Mouse (Mus musculus): Measurements from ENCODE around the gene Dlg2. TPM values are rescaled to one million over a fixed set of nuclear protein-coding genes. Genes with fewer than 3 reads are reported as not detected.

Dlg2 gene
- polyA plus RNA-seq, 1 experiment: 0.85 TPM

- Histone ChIP-seq H3K4me1 (ENCODE audit: control insufficient read depth, insufficient read depth, low read length) (no peaks in the 10 kb centered on the region), H3K4me3 (ENCODE audit: low read depth, low read length) (no peak overlapping the region), H3K27me3 (ENCODE audit: control insufficient read depth, insufficient read depth, low read length, poor library complexity, severe bottlenecking) (no peaks in the 10 kb centered on the region), H3K27ac (ENCODE audit: insufficient read depth, low read length) (no peak overlapping the region), H3K36me3 (ENCODE audit: control insufficient read depth, insufficient read depth, low read length, poor library complexity, severe bottlenecking) (no peaks in the 10 kb centered on the region), H3K9ac (ENCODE audit: low read depth, poor library complexity, severe bottlenecking) (no peak overlapping the region), H3K9me3 (replicated peaks; ENCODE audit: control insufficient read depth, insufficient read depth, low read length, poor library complexity, severe bottlenecking) (no peaks in the 10 kb centered on the region)
- TF ChIP-seq POLR2A (IDR thresholded peaks at IDR 0.05; ENCODE audit: insufficient read depth, low read length) (no peak), EP300 (IDR thresholded peaks at IDR 0.05; ENCODE audit: insufficient read depth, low read depth, low read length) (no peak), CTCF (IDR thresholded peaks at IDR 0.05; ENCODE audit: low read depth, low read length) (no peak)
These were observed 1847.2 kb downstream of the Dlg2 start for GRCm38 (mm10) chr7:92323710-92324109.

- no peak overlapping the region for H3K9ac ChIP-seq (ENCODE audit: low read depth, poor library complexity, severe bottlenecking)
- H3K4me1 ChIP-seq (ENCODE audit: control insufficient read depth, insufficient read depth, low read length): no peaks in the 10 kb centered on the region
- no peaks in the 10 kb centered on the region for H3K27me3 ChIP-seq (ENCODE audit: control insufficient read depth, insufficient read depth, low read length, poor library complexity, severe bottlenecking)
- H3K9me3 ChIP-seq (replicated peaks; ENCODE audit: control insufficient read depth, insufficient read depth, low read length, poor library complexity, severe bottlenecking): no peaks in the 10 kb centered on the region
- no peak overlapping the region for H3K27ac ChIP-seq (ENCODE audit: insufficient read depth, low read length)
- H3K4me3 ChIP-seq (ENCODE audit: low read depth, low read length): no peak overlapping the region
- no peaks in the 10 kb centered on the region for H3K36me3 ChIP-seq (ENCODE audit: control insufficient read depth, insufficient read depth, low read length, poor library complexity, severe bottlenecking)
- TF ChIP-seq EP300 (IDR thresholded peaks at IDR 0.05; ENCODE audit: insufficient read depth, low read depth, low read length) (no peak), POLR2A (IDR thresholded peaks at IDR 0.05; ENCODE audit: insufficient read depth, low read length) (no peak), CTCF (IDR thresholded peaks at IDR 0.05; ENCODE audit: low read depth, low read length) (no peak)
These were observed 1850.9 kb downstream of the Dlg2 start for GRCm38 (mm10) chr7:92327343-92327896.

DNA sequence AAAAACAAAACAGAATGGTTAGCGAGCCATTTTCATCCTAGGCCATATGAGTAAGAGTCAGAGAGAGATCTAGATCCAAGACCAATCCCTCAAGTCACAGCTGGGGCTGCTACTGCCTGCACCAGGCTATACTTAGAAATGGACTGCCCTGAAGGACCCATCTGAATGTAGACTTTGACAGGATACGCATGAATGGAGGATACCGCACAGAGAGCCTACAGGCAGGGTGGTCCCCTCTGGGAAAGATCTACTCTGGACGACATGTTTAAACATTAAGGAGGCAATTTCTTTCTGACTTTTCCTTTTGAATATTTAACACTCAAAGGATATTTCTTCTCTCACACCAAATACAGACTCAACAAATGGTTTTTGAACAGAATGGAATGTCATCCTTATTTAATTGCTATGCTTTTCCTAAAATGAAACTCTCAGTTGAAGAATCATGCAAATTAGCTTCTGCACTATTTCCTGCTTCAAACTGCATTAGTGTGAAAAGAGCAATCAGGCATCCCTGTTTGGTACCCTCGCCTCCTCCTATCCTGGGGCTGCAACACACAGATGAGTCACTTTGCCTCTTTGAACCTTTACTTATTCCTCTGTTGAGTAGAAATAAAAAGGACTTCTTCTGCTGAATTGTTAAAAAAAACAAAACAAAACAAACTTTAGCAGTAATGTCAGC is 1856.9 kb downstream of the Dlg2 start:
- H3K27ac ChIP-seq (ENCODE audit: insufficient read depth, low read length): no peak overlapping the region
- TF ChIP-seq POLR2A (IDR thresholded peaks at IDR 0.05; ENCODE audit: insufficient read depth, low read length) (no peak), CTCF (IDR thresholded peaks at IDR 0.05; ENCODE audit: low read depth, low read length) (no peak), EP300 (IDR thresholded peaks at IDR 0.05; ENCODE audit: insufficient read depth, low read depth, low read length) (no peak)
- H3K4me1 ChIP-seq (ENCODE audit: control insufficient read depth, insufficient read depth, low read length): no peaks in the 10 kb centered on the region
- H3K4me3 ChIP-seq (ENCODE audit: low read depth, low read length): no peak overlapping the region
- no peaks in the 10 kb centered on the region for H3K9me3 ChIP-seq (replicated peaks; ENCODE audit: control insufficient read depth, insufficient read depth, low read length, poor library complexity, severe bottlenecking)
- no peaks in the 10 kb centered on the region for H3K36me3 ChIP-seq (ENCODE audit: control insufficient read depth, insufficient read depth, low read length, poor library complexity, severe bottlenecking)
- no peaks in the 10 kb centered on the region for H3K27me3 ChIP-seq (ENCODE audit: control insufficient read depth, insufficient read depth, low read length, poor library complexity, severe bottlenecking)
- H3K9ac ChIP-seq (ENCODE audit: low read depth, poor library complexity, severe bottlenecking): no peak overlapping the region

DNA sequence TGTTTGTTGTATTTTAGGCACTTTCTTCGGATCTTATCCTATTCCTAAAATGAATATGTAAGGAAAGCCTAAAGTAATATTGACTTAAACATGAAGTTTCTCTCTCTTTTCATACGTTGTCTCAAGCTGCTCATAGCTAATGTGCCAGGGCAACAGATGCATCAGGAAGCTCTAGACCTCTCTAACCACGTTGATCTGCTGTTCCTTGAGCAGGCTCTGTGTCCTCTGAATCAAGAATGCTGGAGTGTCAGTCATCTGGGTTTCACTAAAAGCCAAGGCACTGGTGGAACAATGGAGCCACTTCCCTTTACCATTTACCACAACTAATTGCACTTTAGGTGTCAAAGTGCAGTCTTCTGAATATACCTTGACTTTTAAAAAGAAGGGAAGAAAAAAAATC is 1880.1 kb downstream of the Dlg2 start:
- no peaks in the 10 kb centered on the region for H3K4me1 ChIP-seq (ENCODE audit: control insufficient read depth, insufficient read depth, low read length)
- no peak overlapping the region for H3K9ac ChIP-seq (ENCODE audit: low read depth, poor library complexity, severe bottlenecking)

GRCm38 (mm10) chr7:92363386-92363785 is 1886.9 kb downstream of the Dlg2 start:
- H3K9ac ChIP-seq (ENCODE audit: low read depth, poor library complexity, severe bottlenecking): no peak overlapping the region
- H3K4me3 ChIP-seq (ENCODE audit: low read depth, low read length): no peak overlapping the region
- TF ChIP-seq POLR2A (IDR thresholded peaks at IDR 0.05; ENCODE audit: insufficient read depth, low read length): no peak
- H3K27ac ChIP-seq (ENCODE audit: insufficient read depth, low read length): no peak overlapping the region
- H3K36me3 ChIP-seq (ENCODE audit: control insufficient read depth, insufficient read depth, low read length, poor library complexity, severe bottlenecking): no peaks in the 10 kb centered on the region
- no peaks in the 10 kb centered on the region; the same call in 1 of the 2 replicates for H3K27me3 ChIP-seq (ENCODE audit: control insufficient read depth, insufficient read depth, low read length, poor library complexity, severe bottlenecking)
- no peaks in the 10 kb centered on the region for H3K9me3 ChIP-seq (replicated peaks; ENCODE audit: control insufficient read depth, insufficient read depth, low read length, poor library complexity, severe bottlenecking)
- H3K4me1 ChIP-seq (ENCODE audit: control insufficient read depth, insufficient read depth, low read length): no peaks in the 10 kb centered on the region

More for the DNA sequence above, 1880.1 kb downstream of the Dlg2 start:
- H3K9me3 ChIP-seq (replicated peaks; ENCODE audit: control insufficient read depth, insufficient read depth, low read length, poor library complexity, severe bottlenecking): no peaks in the 10 kb centered on the region
- H3K27ac ChIP-seq (ENCODE audit: insufficient read depth, low read length): no peak overlapping the region
- no peaks in the 10 kb centered on the region; the same call in 1 of the 2 replicates for H3K27me3 ChIP-seq (ENCODE audit: control insufficient read depth, insufficient read depth, low read length, poor library complexity, severe bottlenecking)
- H3K4me3 ChIP-seq (ENCODE audit: low read depth, low read length): no peak overlapping the region
- TF ChIP-seq CTCF (IDR thresholded peaks at IDR 0.05; ENCODE audit: low read depth, low read length) (no peak), POLR2A (IDR thresholded peaks at IDR 0.05; ENCODE audit: insufficient read depth, low read length) (no peak), EP300 (IDR thresholded peaks at IDR 0.05; ENCODE audit: insufficient read depth, low read depth, low read length) (no peak)
- H3K36me3 ChIP-seq (ENCODE audit: control insufficient read depth, insufficient read depth, low read length, poor library complexity, severe bottlenecking): no peaks in the 10 kb centered on the region

DNA sequence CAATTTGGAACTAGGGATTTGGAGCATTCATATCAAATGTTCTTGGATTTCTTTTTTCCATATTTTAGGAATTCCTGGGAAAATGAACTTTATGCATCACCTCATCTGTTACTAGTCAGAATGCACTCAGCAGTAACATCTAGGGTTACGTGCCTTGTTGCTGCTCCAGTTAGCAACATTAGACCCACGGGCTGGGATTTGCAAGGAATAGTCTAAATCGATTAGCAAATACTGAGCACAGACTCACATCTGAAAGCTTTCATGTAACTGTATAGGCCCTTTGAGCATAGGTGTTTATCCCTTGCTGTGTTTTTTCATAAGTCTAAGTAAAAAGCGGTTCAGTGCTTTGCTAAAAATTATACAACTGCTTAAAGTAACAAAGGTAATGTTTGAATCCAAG is 1887.3 kb downstream of the Dlg2 start:
- Histone ChIP-seq H3K27me3 (ENCODE audit: control insufficient read depth, insufficient read depth, low read length, poor library complexity, severe bottlenecking) (no peaks in the 10 kb centered on the region; the same call in 1 of the 2 replicates), H3K36me3 (ENCODE audit: control insufficient read depth, insufficient read depth, low read length, poor library complexity, severe bottlenecking) (no peaks in the 10 kb centered on the region), H3K4me3 (ENCODE audit: low read depth, low read length) (no peak overlapping the region), H3K9me3 (replicated peaks; ENCODE audit: control insufficient read depth, insufficient read depth, low read length, poor library complexity, severe bottlenecking) (no peaks in the 10 kb centered on the region), H3K4me1 (ENCODE audit: control insufficient read depth, insufficient read depth, low read length) (no peaks in the 10 kb centered on the region), H3K9ac (ENCODE audit: low read depth, poor library complexity, severe bottlenecking) (no peak overlapping the region), H3K27ac (ENCODE audit: insufficient read depth, low read length) (no peak overlapping the region)
- no peak for TF ChIP-seq EP300 (IDR thresholded peaks at IDR 0.05; ENCODE audit: insufficient read depth, low read depth, low read length)
- no peak for TF ChIP-seq CTCF (IDR thresholded peaks at IDR 0.05; ENCODE audit: low read depth, low read length)
- no peak for TF ChIP-seq POLR2A (IDR thresholded peaks at IDR 0.05; ENCODE audit: insufficient read depth, low read length)

All from ES-Bruce4 (cell line).